Mouse (Mus musculus): ENCODE data around the gene Tfcp2. TPM values are rescaled to one million over a fixed set of nuclear protein-coding genes. Genes with fewer than 3 reads are reported as not detected.

Gene Tfcp2
- polyA plus RNA-seq, 1 experiment from 2014 or later, result 33.3 TPM

- peaks cover 100% of the 10 kb centered on the region for H3K36me3 ChIP-seq (replicated peaks; ENCODE audit: control insufficient read depth, insufficient read depth)
- no peaks in the 10 kb centered on the region for H3K4me1 ChIP-seq (replicated peaks; ENCODE audit: control insufficient read depth, insufficient read depth, low read length)
- no peaks in the 10 kb centered on the region for H3K27me3 ChIP-seq (ENCODE audit: control insufficient read depth, insufficient read depth, low read length)
- 83% methylated on average over 10 of the region's 10 CpGs for WGBS
- no peaks in the 10 kb centered on the region for H3K9me3 ChIP-seq (ENCODE audit: control insufficient read depth, low read length)
- no peak for ATAC-seq (ENCODE audit: low FRiP score)
- H3K9ac ChIP-seq, result no peak overlapping the region
- no peak for DNase-seq (ENCODE audit: low spot score)
- H3K27ac ChIP-seq, result no peak overlapping the region
- H3K4me3 ChIP-seq (replicated peaks; ENCODE audit: low read length), result no peak overlapping the region
- H3K4me2 ChIP-seq (replicated peaks), result no peak overlapping the region
Measured at GRCm38 (mm10) chr15:100478351-100478750, 73.5 kb downstream of the Tfcp2 start.

GRCm38 (mm10) chr15:100473926-100474503 is 77.8 kb downstream of the Tfcp2 start:
- no peak for DNase-seq (ENCODE audit: low spot score)
- Histone ChIP-seq H3K4me3 (replicated peaks; ENCODE audit: low read length) (no peak overlapping the region), H3K36me3 (replicated peaks; ENCODE audit: control insufficient read depth, insufficient read depth) (peaks cover 68% of the 10 kb centered on the region), H3K4me1 (replicated peaks; ENCODE audit: control insufficient read depth, insufficient read depth, low read length) (peaks cover 18% of the 10 kb centered on the region), H3K9me3 (ENCODE audit: control insufficient read depth, low read length) (no peaks in the 10 kb centered on the region), H3K27me3 (ENCODE audit: control insufficient read depth, insufficient read depth, low read length) (no peaks in the 10 kb centered on the region), H3K4me2 (replicated peaks) (no peak overlapping the region), H3K27ac (no peak overlapping the region), H3K9ac (no peak overlapping the region)
- WGBS, result 82% methylated on average over 7 of the region's 7 CpGs
- no peak for ATAC-seq (ENCODE audit: low FRiP score)

- no peak overlapping the region for H3K27ac ChIP-seq
- peak overlapping the region; percentile 76 for H3K9ac ChIP-seq
- WGBS, result 68% methylated on average over 10 of the region's 10 CpGs
- peaks cover 26% of the 10 kb centered on the region for H3K4me1 ChIP-seq (replicated peaks; ENCODE audit: control insufficient read depth, insufficient read depth, low read length)
- H3K4me3 ChIP-seq (replicated peaks; ENCODE audit: low read length), result peak overlapping the region; percentile 59
- H3K9me3 ChIP-seq (ENCODE audit: control insufficient read depth, low read length), result no peaks in the 10 kb centered on the region
- peaks cover 28% of the 10 kb centered on the region for H3K36me3 ChIP-seq (replicated peaks; ENCODE audit: control insufficient read depth, insufficient read depth)
- no peak for ATAC-seq (ENCODE audit: low FRiP score)
- H3K4me2 ChIP-seq (replicated peaks), result peak overlapping the region; percentile 73
- no peak for DNase-seq (ENCODE audit: low spot score)
- no peaks in the 10 kb centered on the region for H3K27me3 ChIP-seq (ENCODE audit: control insufficient read depth, insufficient read depth, low read length)
Measured at GRCm38 (mm10) chr15:100470037-100470436, 81.8 kb downstream of the Tfcp2 start.

GRCm38 (mm10) chr15:100469189-100469545 is 82.6 kb downstream of the Tfcp2 start:
- Histone ChIP-seq H3K9me3 (ENCODE audit: control insufficient read depth, low read length) (no peaks in the 10 kb centered on the region), H3K9ac (peak overlapping the region; percentile 76), H3K27ac (peak overlapping the region; percentile 78), H3K4me1 (replicated peaks; ENCODE audit: control insufficient read depth, insufficient read depth, low read length) (peaks cover 26% of the 10 kb centered on the region), H3K27me3 (ENCODE audit: control insufficient read depth, insufficient read depth, low read length) (no peaks in the 10 kb centered on the region), H3K4me2 (replicated peaks) (peak overlapping the region; percentile 73), H3K36me3 (replicated peaks; ENCODE audit: control insufficient read depth, insufficient read depth) (peaks cover 20% of the 10 kb centered on the region), H3K4me3 (replicated peaks; ENCODE audit: low read length) (peak overlapping the region; percentile 59)
- 2% methylated on average over 19 of the region's 19 CpGs for WGBS
- DNase-seq (ENCODE audit: low spot score) (no peak), ATAC-seq (ENCODE audit: low FRiP score) (peak; percentile 60; the same call in 1 of the 2 replicates)

GRCm38 (mm10) chr15:100468295-100469188 is 83.3 kb downstream of the Tfcp2 start, which contains the start of gene Letmd1:
TSS of gene Letmd1 (plus strand) at chr15:100469023.
- peak within 1 kb of the TSS; percentile 76 for H3K9ac ChIP-seq
- H3K36me3 ChIP-seq (replicated peaks; ENCODE audit: control insufficient read depth, insufficient read depth), result peaks cover 13% of the 10 kb centered on the region
- peak within 1 kb of the TSS; percentile 73 for H3K4me2 ChIP-seq (replicated peaks)
- 2% methylated on average over 82 of the region's 84 CpGs for WGBS
- peak within 1 kb of the TSS; percentile 59 for H3K4me3 ChIP-seq (replicated peaks; ENCODE audit: low read length)
- ATAC-seq (ENCODE audit: low FRiP score), result peak; percentile 94
- no peaks in the 10 kb centered on the region for H3K27me3 ChIP-seq (ENCODE audit: control insufficient read depth, insufficient read depth, low read length)
- H3K9me3 ChIP-seq (ENCODE audit: control insufficient read depth, low read length), result no peaks in the 10 kb centered on the region
- DNase-seq (ENCODE audit: low spot score), result peak; percentile 91
- peak within 1 kb of the TSS; percentile 78 for H3K27ac ChIP-seq
- H3K4me1 ChIP-seq (replicated peaks; ENCODE audit: control insufficient read depth, insufficient read depth, low read length), result peaks cover 26% of the 10 kb centered on the region

GRCm38 (mm10) chr15:100467738-100468137 is 84.1 kb downstream of the Tfcp2 start:
- WGBS, result 47% methylated on average over 7 of the region's 8 CpGs
- ATAC-seq (ENCODE audit: low FRiP score) (no peak), DNase-seq (ENCODE audit: low spot score) (no peak)
- peaks cover 26% of the 10 kb centered on the region for H3K4me1 ChIP-seq (replicated peaks; ENCODE audit: control insufficient read depth, insufficient read depth, low read length)
- peak overlapping the region; percentile 73 for H3K4me2 ChIP-seq (replicated peaks)
- H3K27me3 ChIP-seq (ENCODE audit: control insufficient read depth, insufficient read depth, low read length), result no peaks in the 10 kb centered on the region
- H3K27ac ChIP-seq, result no peak overlapping the region
- no peaks in the 10 kb centered on the region for H3K9me3 ChIP-seq (ENCODE audit: control insufficient read depth, low read length)
- peaks cover 5% of the 10 kb centered on the region; the same call in 1 of the 2 replicates for H3K36me3 ChIP-seq (replicated peaks; ENCODE audit: control insufficient read depth, insufficient read depth)
- peak overlapping the region; percentile 76 for H3K9ac ChIP-seq
- H3K4me3 ChIP-seq (replicated peaks; ENCODE audit: low read length), result peak overlapping the region; percentile 59

- no peak overlapping the region for H3K4me2 ChIP-seq (replicated peaks)
- no peaks in the 10 kb centered on the region for H3K36me3 ChIP-seq (replicated peaks; ENCODE audit: control insufficient read depth, insufficient read depth)
- peaks cover 19% of the 10 kb centered on the region for H3K4me1 ChIP-seq (replicated peaks; ENCODE audit: control insufficient read depth, insufficient read depth, low read length)
- DNase-seq (ENCODE audit: low spot score), result no peak
- WGBS, result 75% methylated on average over 2 of the region's 2 CpGs
- ATAC-seq (ENCODE audit: low FRiP score), result no peak
- H3K9me3 ChIP-seq (ENCODE audit: control insufficient read depth, low read length), result no peaks in the 10 kb centered on the region
- H3K4me3 ChIP-seq (replicated peaks; ENCODE audit: low read length), result no peak overlapping the region
- H3K9ac ChIP-seq, result no peak overlapping the region
- no peaks in the 10 kb centered on the region for H3K27me3 ChIP-seq (ENCODE audit: control insufficient read depth, insufficient read depth, low read length)
- no peak overlapping the region for H3K27ac ChIP-seq
Measured at GRCm38 (mm10) chr15:100465432-100465831, 86.4 kb downstream of the Tfcp2 start.

- no peak overlapping the region for H3K27ac ChIP-seq
- H3K4me1 ChIP-seq (replicated peaks; ENCODE audit: control insufficient read depth, insufficient read depth, low read length), result peaks cover 8% of the 10 kb centered on the region
- H3K9ac ChIP-seq, result no peak overlapping the region
- WGBS, result 27% methylated on average over 6 of the region's 6 CpGs
- H3K36me3 ChIP-seq (replicated peaks; ENCODE audit: control insufficient read depth, insufficient read depth), result no peaks in the 10 kb centered on the region
- no peak overlapping the region for H3K4me3 ChIP-seq (replicated peaks; ENCODE audit: low read length)
- H3K4me2 ChIP-seq (replicated peaks), result no peak overlapping the region
- no peaks in the 10 kb centered on the region for H3K9me3 ChIP-seq (ENCODE audit: control insufficient read depth, low read length)
- DNase-seq (ENCODE audit: low spot score) (peak; percentile 70), ATAC-seq (ENCODE audit: low FRiP score) (no peak)
- no peaks in the 10 kb centered on the region for H3K27me3 ChIP-seq (ENCODE audit: control insufficient read depth, insufficient read depth, low read length)
Measured at GRCm38 (mm10) chr15:100463712-100464111, 88.1 kb downstream of the Tfcp2 start.

GRCm38 (mm10) chr15:100462086-100462485 is 89.7 kb downstream of the Tfcp2 start:
- ATAC-seq (ENCODE audit: low FRiP score) (no peak), DNase-seq (ENCODE audit: low spot score) (no peak)
- H3K4me2 ChIP-seq (replicated peaks), result no peak overlapping the region
- H3K4me3 ChIP-seq (replicated peaks; ENCODE audit: low read length), result no peak overlapping the region
- H3K27ac ChIP-seq, result no peak overlapping the region
- no peak overlapping the region for H3K9ac ChIP-seq
- WGBS, result 75% methylated on average over 5 of the region's 5 CpGs
- H3K27me3 ChIP-seq (ENCODE audit: control insufficient read depth, insufficient read depth, low read length), result no peaks in the 10 kb centered on the region
- no peaks in the 10 kb centered on the region for H3K4me1 ChIP-seq (replicated peaks; ENCODE audit: control insufficient read depth, insufficient read depth, low read length)
- no peaks in the 10 kb centered on the region for H3K36me3 ChIP-seq (replicated peaks; ENCODE audit: control insufficient read depth, insufficient read depth)
- H3K9me3 ChIP-seq (ENCODE audit: control insufficient read depth, low read length), result no peaks in the 10 kb centered on the region

Data from hindbrain, embryonic 14.5 days (tissue).